Mouse (Mus musculus) hindbrain, embryonic 15.5 days (tissue): ENCODE results near the gene Vps18. TPM values are rescaled to one million over a fixed set of nuclear protein-coding genes. Genes with fewer than 3 reads are reported as not detected.
A peak's percentile ranks its signal among the peaks of the same experiment; 100 is the strongest.

ENCODE experiments used
- ATAC-seq: fragments of 200-750 bp; cut with Nextera tagmentation; 2 replicates; pipeline ENCODE4 v1.8.0; 2017; ENCODE audit warnings: low read depth, moderate number of reproducible peaks, moderate TSS enrichment; ENCODE audit not compliant: low FRiP score
- H3K27ac ChIP-seq: fragments of 300-500 bp; sonication (generic); replicated peaks from 2 replicates; pipeline ENCODE4 v1.5.1; 2015; ENCODE audit warnings: mild to moderate bottlenecking, inconsistent platforms
- H3K27me3 ChIP-seq: fragments of 300-500 bp; sonication (generic); 2 replicates; pipeline ENCODE4 v1.6.1; 2015; ENCODE audit warnings: control low read depth, inconsistent platforms
- H3K36me3 ChIP-seq: fragments of 300-500 bp; sonication (generic); 2 replicates; pipeline ENCODE4 v1.6.1; 2015; ENCODE audit warnings: control low read depth, inconsistent platforms
- H3K4me1 ChIP-seq: fragments of 300-500 bp; sonication (generic); replicated peaks from 2 replicates; pipeline ENCODE4 v1.6.1; 2015; ENCODE audit warnings: control low read depth, inconsistent platforms
- H3K4me2 ChIP-seq: fragments of 300-500 bp; sonication (generic); 2 replicates; pipeline ENCODE4 v1.6.1; 2015; ENCODE audit warnings: moderate library complexity, mild to moderate bottlenecking, inconsistent platforms
- H3K4me3 ChIP-seq: fragments of 300-500 bp; sonication (generic); 2 replicates; pipeline ENCODE4 v1.5.1; 2015; ENCODE audit warnings: mild to moderate bottlenecking, inconsistent platforms
- H3K9ac ChIP-seq: fragments of 300-500 bp; sonication (generic); 2 replicates; pipeline ENCODE4 v1.6.1; 2015; ENCODE audit warnings: inconsistent platforms
- H3K9me3 ChIP-seq: fragments of 300-500 bp; sonication (generic); 2 replicates; pipeline ENCODE4 v1.6.1; 2016; ENCODE audit warnings: control low read depth, inconsistent platforms
- WGBS: fragments of 180-500 bp; shearing (Covaris S2); methylation state at CpG from one replicate; pipeline ENCODE4 v1.1.7; 2015; 5-methylcytosine and 5-hydroxymethylcytosine counted together
- polyA plus RNA-seq: library from polyadenylated mRNA; unstranded; fragments of >200 nt; fragmentation: Nextera tagmentation; extraction: Ambion mirVana; gene quantifications from 2 replicates; pipeline ENCODE4 v1.2.1, GENCODE M21; 2015

Gene Vps18
- polyA plus RNA-seq, 1 experiment from 2014 or later = 30.2 TPM

- no peaks in the 10 kb centered on the region for H3K36me3 ChIP-seq
- 42% methylated on average over 8 of the region's 8 CpGs for WGBS
- no peak overlapping the region for H3K4me3 ChIP-seq
- ATAC-seq = peak; percentile 57; the same call in 1 of the 2 replicates
- H3K27me3 ChIP-seq = no peaks in the 10 kb centered on the region
- H3K4me2 ChIP-seq = peak overlapping the region; percentile 9; the same call in 1 of the 2 replicates
- no peaks in the 10 kb centered on the region for H3K9me3 ChIP-seq
- H3K27ac ChIP-seq = 0 out of 2 replicates have a peak overlapping the region, but pooled peaks have one; percentile 15
- H3K9ac ChIP-seq = no peak overlapping the region
- peaks cover 6% of the 10 kb centered on the region; the same call in 1 of the 2 replicates for H3K4me1 ChIP-seq
Observed at GRCm38 (mm10) chr2:119262978-119263377, 25.6 kb upstream of the Vps18 start.

- Histone ChIP-seq H3K9ac (no peak overlapping the region), H3K9me3 (no peaks in the 10 kb centered on the region), H3K4me3 (no peak overlapping the region), H3K27ac (no peak overlapping the region), H3K36me3 (no peaks in the 10 kb centered on the region), H3K4me2 (no peak overlapping the region), H3K4me1 (peaks cover 10% of the 10 kb centered on the region), H3K27me3 (no peaks in the 10 kb centered on the region)
- ATAC-seq = no peak
- 80% methylated on average over 5 of the region's 5 CpGs for WGBS
Observed at GRCm38 (mm10) chr2:119263813-119264212, 24.7 kb upstream of the Vps18 start.

GRCm38 (mm10) chr2:119270286-119270642 is 18.3 kb upstream of the Vps18 start:
- peaks cover 22% of the 10 kb centered on the region for H3K4me1 ChIP-seq
- peak overlapping the region; percentile 91 for H3K9ac ChIP-seq
- H3K27me3 ChIP-seq = no peaks in the 10 kb centered on the region
- ATAC-seq = peak; percentile 4; the same call in 1 of the 2 replicates
- H3K4me2 ChIP-seq = peak overlapping the region; percentile 89
- no peaks in the 10 kb centered on the region for H3K36me3 ChIP-seq
- peak overlapping the region; percentile 88 for H3K27ac ChIP-seq
- WGBS = 52% methylated on average over 9 of the region's 9 CpGs
- peak overlapping the region; percentile 86 for H3K4me3 ChIP-seq
- H3K9me3 ChIP-seq = no peaks in the 10 kb centered on the region

GRCm38 (mm10) chr2:119270643-119271331 is 17.8 kb upstream of the Vps18 start, which contains the start of gene Rhov:
Gene Rhov, minus strand, starts transcription at chr2:119271272.
- H3K4me1 ChIP-seq = peaks cover 22% of the 10 kb centered on the region
- under 1% methylated on average over 49 of the region's 49 CpGs for WGBS
- H3K27ac ChIP-seq = peak within 1 kb of the TSS; percentile 88
- no peaks in the 10 kb centered on the region for H3K9me3 ChIP-seq
- H3K4me3 ChIP-seq = peak within 1 kb of the TSS; percentile 86
- peak within 1 kb of the TSS; percentile 89 for H3K4me2 ChIP-seq
- no peaks in the 10 kb centered on the region for H3K36me3 ChIP-seq
- peak; percentile 91 for ATAC-seq
- no peaks in the 10 kb centered on the region for H3K27me3 ChIP-seq
- H3K9ac ChIP-seq = peak within 1 kb of the TSS; percentile 91

- H3K27me3 ChIP-seq = no peaks in the 10 kb centered on the region
- H3K4me1 ChIP-seq = peaks cover 15% of the 10 kb centered on the region
- no peak overlapping the region for H3K9ac ChIP-seq
- no peak overlapping the region for H3K4me2 ChIP-seq
- no peak overlapping the region for H3K4me3 ChIP-seq
- H3K27ac ChIP-seq = no peak overlapping the region
- no peaks in the 10 kb centered on the region for H3K9me3 ChIP-seq
- ATAC-seq = no peak
- no peaks in the 10 kb centered on the region for H3K36me3 ChIP-seq
- 95% methylated on average over 1 of the region's 1 CpGs for WGBS
Observed at GRCm38 (mm10) chr2:119274126-119274525, 14.4 kb upstream of the Vps18 start.

- no peaks in the 10 kb centered on the region for H3K9me3 ChIP-seq
- no peak overlapping the region for H3K9ac ChIP-seq
- no peaks in the 10 kb centered on the region for H3K36me3 ChIP-seq
- no peak overlapping the region for H3K27ac ChIP-seq
- H3K27me3 ChIP-seq = no peaks in the 10 kb centered on the region
- H3K4me1 ChIP-seq = no peaks in the 10 kb centered on the region
- no peak overlapping the region for H3K4me3 ChIP-seq
- H3K4me2 ChIP-seq = no peak overlapping the region
- no peak for ATAC-seq
- 84% methylated on average over 7 of the region's 7 CpGs for WGBS
Observed at GRCm38 (mm10) chr2:119276926-119277325, 11.6 kb upstream of the Vps18 start.

- no peaks in the 10 kb centered on the region for H3K4me1 ChIP-seq
- H3K27ac ChIP-seq = no peak overlapping the region
- 82% methylated on average over 23 of the region's 23 CpGs for WGBS
- no peak overlapping the region for H3K4me3 ChIP-seq
- ATAC-seq = no peak
- no peak overlapping the region for H3K4me2 ChIP-seq
- no peak overlapping the region for H3K9ac ChIP-seq
- no peaks in the 10 kb centered on the region for H3K27me3 ChIP-seq
- no peaks in the 10 kb centered on the region for H3K9me3 ChIP-seq
- H3K36me3 ChIP-seq = no peaks in the 10 kb centered on the region
Observed at GRCm38 (mm10) chr2:119277810-119278209, 10.7 kb upstream of the Vps18 start.

- Histone ChIP-seq H3K27me3 (no peaks in the 10 kb centered on the region), H3K4me1 (no peaks in the 10 kb centered on the region), H3K27ac (no peak overlapping the region), H3K4me3 (no peak overlapping the region), H3K9me3 (no peaks in the 10 kb centered on the region), H3K36me3 (no peaks in the 10 kb centered on the region), H3K4me2 (no peak overlapping the region), H3K9ac (no peak overlapping the region)
- no peak for ATAC-seq
- 89% methylated on average over 7 of the region's 7 CpGs for WGBS
Observed at GRCm38 (mm10) chr2:119281899-119282565, 6.5 kb upstream of the Vps18 start.

- Histone ChIP-seq H3K4me3 (no peak overlapping the region), H3K27me3 (no peaks in the 10 kb centered on the region), H3K9me3 (no peaks in the 10 kb centered on the region), H3K27ac (no peak overlapping the region), H3K4me1 (peaks cover 26% of the 10 kb centered on the region), H3K4me2 (no peak overlapping the region), H3K9ac (no peak overlapping the region), H3K36me3 (peaks cover 20% of the 10 kb centered on the region)
- no peak; the same call in 1 of the 2 replicates for ATAC-seq
- 85% methylated on average over 5 of the region's 5 CpGs for WGBS
Observed at GRCm38 (mm10) chr2:119287372-119287771, 1.2 kb upstream of the Vps18 start.

- ATAC-seq = peak; percentile 4
- peak overlapping the region; percentile 87 for H3K9ac ChIP-seq
- H3K36me3 ChIP-seq = peaks cover 35% of the 10 kb centered on the region
- peak overlapping the region; percentile 85 for H3K4me3 ChIP-seq
- no peaks in the 10 kb centered on the region for H3K9me3 ChIP-seq
- no peaks in the 10 kb centered on the region for H3K27me3 ChIP-seq
- H3K4me2 ChIP-seq = peak overlapping the region; percentile 79
- H3K4me1 ChIP-seq = peaks cover 26% of the 10 kb centered on the region
- H3K27ac ChIP-seq = peak overlapping the region; percentile 77
- 3% methylated on average over 11 of the region's 11 CpGs for WGBS
Observed at GRCm38 (mm10) chr2:119289014-119289416, 475 bp downstream of the Vps18 start.

- H3K36me3 ChIP-seq = peaks cover 60% of the 10 kb centered on the region
- H3K4me3 ChIP-seq = no peak overlapping the region
- no peak for ATAC-seq
- H3K4me1 ChIP-seq = peaks cover 32% of the 10 kb centered on the region
- WGBS = 94% methylated on average over 5 of the region's 5 CpGs
- no peak overlapping the region for H3K27ac ChIP-seq
- H3K4me2 ChIP-seq = no peak overlapping the region
- no peaks in the 10 kb centered on the region for H3K27me3 ChIP-seq
- no peak overlapping the region for H3K9ac ChIP-seq
- H3K9me3 ChIP-seq = no peaks in the 10 kb centered on the region
Observed at GRCm38 (mm10) chr2:119292281-119292680, 3.7 kb downstream of the Vps18 start.

- no peak overlapping the region for H3K9ac ChIP-seq
- peaks cover 30% of the 10 kb centered on the region for H3K4me1 ChIP-seq
- no peak for ATAC-seq
- 96% methylated on average over 17 of the region's 17 CpGs for WGBS
- no peaks in the 10 kb centered on the region for H3K9me3 ChIP-seq
- no peak overlapping the region for H3K4me3 ChIP-seq
- no peaks in the 10 kb centered on the region for H3K27me3 ChIP-seq
- H3K4me2 ChIP-seq = no peak overlapping the region
- peaks cover 66% of the 10 kb centered on the region for H3K36me3 ChIP-seq
- no peak overlapping the region for H3K27ac ChIP-seq
Observed at GRCm38 (mm10) chr2:119292852-119293251, 4.3 kb downstream of the Vps18 start.
